Comparison of ENCODE assay signal across 21 mouse cellular contexts in the genomic region with DNA sequence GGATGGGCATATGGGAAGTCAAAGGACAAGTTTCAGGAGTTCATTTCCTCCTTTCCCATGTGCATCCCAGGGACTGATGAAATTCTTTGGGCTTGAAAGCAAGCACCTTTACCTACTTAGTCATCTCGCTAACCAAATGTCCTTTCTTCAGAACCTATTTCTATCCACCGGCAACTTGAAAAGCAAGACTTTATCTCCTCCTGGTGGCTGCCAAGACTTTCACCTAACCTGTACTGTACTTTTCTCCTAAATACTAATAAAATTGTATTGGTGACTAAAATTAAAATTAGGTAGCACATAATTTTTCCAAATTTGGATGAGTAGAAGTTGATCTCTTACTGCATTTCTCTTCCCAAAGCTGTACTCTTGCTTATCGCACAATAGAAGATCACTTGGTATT.
"Had no signal": no experiment of that assay in that cellular context is flagged by ENCODE, and none has a peak within 500 bp of the region (broad histone marks: within the 10 kb centered on the region; RNA-seq: fewer than 3 reads in every experiment).

No protein-coding gene starts in this region.

- H3K4me3 ChIP-seq: limb, embryonic 10.5 days; limb, embryonic 13.5 days; liver, embryonic 12.5 days; liver, embryonic 15.5 days; lung, embryonic 15.5 days; midbrain, embryonic 12.5 days; midbrain, embryonic 15.5 days; neural tube, embryonic 12.5 days; neural tube, embryonic 15.5 days had no signal

- H3K27ac ChIP-seq: limb, embryonic 10.5 days; limb, embryonic 13.5 days; liver, embryonic 12.5 days; liver, embryonic 15.5 days; lung, embryonic 15.5 days; macrophage; midbrain, embryonic 12.5 days; midbrain, embryonic 15.5 days; neural tube, embryonic 12.5 days; neural tube, embryonic 15.5 days had no signal

- ATAC-seq: liver, embryonic 12.5 days; midbrain, embryonic 15.5 days had no signal

- DNase-seq: kidney, adult 2 months; kidney, postnatal 10 days; kidney, postnatal 36 days; layer of hippocampus, postnatal 36 days; liver; lung, adult 18-20 months; lung, postnatal 14 days; right cerebral cortex, adult 18-20 months; right cerebral cortex, postnatal 14 days; right cerebral cortex, postnatal 4 days; thymus, postnatal 25 days had no signal
